Mouse (Mus musculus): ENCODE data around the gene Adora2b.

Gene Adora2b

GRCm38 (mm10) chr11:62248401-62249244, at the start of gene Adora2b:
Adora2b (plus strand) TSS chr11:62248984.
- DNase-seq (ENCODE audit: low spot score in 2 of 2) = peak; percentile 27 to 38

GRCm38 (mm10) chr11:62200901-62201512, 47.8 kb upstream of the Adora2b start:
- DNase-seq (ENCODE audit: low spot score in 2 of 2) = no peak

- no peak for DNase-seq (ENCODE audit: low spot score in 2 of 2)
These were observed 46.1 kb upstream of the Adora2b start for GRCm38 (mm10) chr11:62202645-62203044.

GRCm38 (mm10) chr11:62209111-62209510, 39.7 kb upstream of the Adora2b start:
- no peak for DNase-seq (ENCODE audit: low spot score in 2 of 2)

- no peak for DNase-seq (ENCODE audit: low spot score in 2 of 2)
These were observed 38.9 kb upstream of the Adora2b start for GRCm38 (mm10) chr11:62209891-62210290.

- DNase-seq (ENCODE audit: low spot score in 2 of 2) = no peak
These were observed 35.3 kb upstream of the Adora2b start for GRCm38 (mm10) chr11:62213384-62213989.

- DNase-seq (ENCODE audit: low spot score in 2 of 2) = no peak
These were observed 33.7 kb upstream of the Adora2b start for GRCm38 (mm10) chr11:62215107-62215506.

- no peak for DNase-seq (ENCODE audit: low spot score in 2 of 2)
These were observed 31.0 kb upstream of the Adora2b start for GRCm38 (mm10) chr11:62217751-62218150.

- DNase-seq (ENCODE audit: low spot score in 2 of 2) = peak in 1 of 2 experiments; percentile 3
These were observed 27.9 kb upstream of the Adora2b start for GRCm38 (mm10) chr11:62220756-62221510.

- DNase-seq (ENCODE audit: low spot score in 2 of 2) = no peak
These were observed 25.4 kb upstream of the Adora2b start for GRCm38 (mm10) chr11:62223416-62223815.

GRCm38 (mm10) chr11:62223962-62224361, 24.8 kb upstream of the Adora2b start:
- DNase-seq (ENCODE audit: low spot score in 2 of 2) = peak in 1 of 2 experiments; percentile 15

GRCm38 (mm10) chr11:62224797-62225196, 24.0 kb upstream of the Adora2b start:
- DNase-seq (ENCODE audit: low spot score in 2 of 2) = no peak

GRCm38 (mm10) chr11:62240631-62241261, 8.0 kb upstream of the Adora2b start:
- no peak for DNase-seq (ENCODE audit: low spot score in 2 of 2)

- DNase-seq (ENCODE audit: low spot score in 2 of 2) = no peak
These were observed 4.9 kb upstream of the Adora2b start for GRCm38 (mm10) chr11:62243871-62244270.

- DNase-seq (ENCODE audit: low spot score in 2 of 2) = no peak
These were observed 4.3 kb upstream of the Adora2b start for GRCm38 (mm10) chr11:62244471-62244870.

GRCm38 (mm10) chr11:62247759-62248400, 904 bp upstream of the Adora2b start:
- no peak for DNase-seq (ENCODE audit: low spot score in 2 of 2)

GRCm38 (mm10) chr11:62249266-62250037, 668 bp downstream of the Adora2b start:
- DNase-seq (ENCODE audit: low spot score in 2 of 2) = no peak

GRCm38 (mm10) chr11:62251047-62251446, 2.3 kb downstream of the Adora2b start:
- peak; percentile 11 to 35 for DNase-seq (ENCODE audit: low spot score in 2 of 2)

GRCm38 (mm10) chr11:62253380-62253779, 4.6 kb downstream of the Adora2b start:
- no peak for DNase-seq (ENCODE audit: low spot score in 2 of 2)

GRCm38 (mm10) chr11:62259214-62259613, 10.4 kb downstream of the Adora2b start:
- no peak for DNase-seq (ENCODE audit: low spot score in 2 of 2)

All from spleen, postnatal 36 days (tissue).